Mouse (Mus musculus) small intestine, adult 2 months (tissue): ENCODE measurements around the gene Efnb1.

Experiments
- CTCF ChIP-seq: fragments of 200-500 bp; IDR thresholded peaks from 2 replicates; pipeline ENCODE4 v1.5.1; 2012; ENCODE audit warnings: low read depth, mild to moderate bottlenecking, control low read depth, inconsistent platforms, low read length, moderate library complexity, mixed read lengths; ENCODE audit not compliant: insufficient replicate concordance, insufficient read length; ENCODE audit errors: extremely low read depth
- POLR2A ChIP-seq: fragments of 200-500 bp; IDR thresholded peaks from 2 replicates; pipeline ENCODE4 v1.6.1; 2012; ENCODE audit warnings: low read depth, mild to moderate bottlenecking, control low read depth, inconsistent platforms, low read length, moderate library complexity

GRCm38 (mm10) chrX:99136431-99136966 lies 569 bp downstream of the Efnb1 start:
- TF ChIP-seq POLR2A = no peak
- no peak for TF ChIP-seq CTCF
